Mouse (Mus musculus): ENCODE measurements around the gene Zbed5. TPM values are rescaled to one million over a fixed set of nuclear protein-coding genes. Genes with fewer than 3 reads are reported as not detected.
"Not testable (repeated sequence)": the region's sequence is repeated elsewhere in the genome, so short reads cannot be mapped to it uniquely, and the experiment has no call there.

Gene Zbed5
- polyA plus RNA-seq, 1 experiment: 0.19 TPM

- H3K4me1 ChIP-seq (ENCODE audit: control insufficient read depth, insufficient read depth, insufficient read length, low read length): peaks cover 4% of the 10 kb centered on the region; the same call in 1 of the 2 replicates
- TF ChIP-seq CTCF (IDR thresholded peaks at IDR 0.05; ENCODE audit: extremely low read depth, insufficient read length, insufficient replicate concordance, low read depth, low read length) (no peak), POLR2A (IDR thresholded peaks at IDR 0.05; ENCODE audit: low read depth, low read length) (no peak)
- H3K27me3 ChIP-seq (ENCODE audit: control insufficient read depth, insufficient read depth, low read length): no peaks in the 10 kb centered on the region
- H3K36me3 ChIP-seq (ENCODE audit: control insufficient read depth, insufficient read depth, low read length): no peaks in the 10 kb centered on the region
- no peak overlapping the region for H3K27ac ChIP-seq (ENCODE audit: insufficient read depth, low read depth, low read length)
- 67% methylated on average over 9 of the region's 9 CpGs for WGBS
- H3K4me3 ChIP-seq (ENCODE audit: low read depth, low read length): no peak overlapping the region
Observed at GRCm38 (mm10) chr5:129909147-129909546, 13.6 kb downstream of the Zbed5 start.

- no peak for TF ChIP-seq POLR2A (IDR thresholded peaks at IDR 0.05; ENCODE audit: low read depth, low read length)
- TF ChIP-seq CTCF (IDR thresholded peaks at IDR 0.05; ENCODE audit: extremely low read depth, insufficient read length, insufficient replicate concordance, low read depth, low read length): no peak
- Histone ChIP-seq H3K27me3 (ENCODE audit: control insufficient read depth, insufficient read depth, low read length) (no peaks in the 10 kb centered on the region), H3K27ac (ENCODE audit: insufficient read depth, low read depth, low read length) (no peak overlapping the region), H3K4me1 (ENCODE audit: control insufficient read depth, insufficient read depth, insufficient read length, low read length) (peaks cover 4% of the 10 kb centered on the region; the same call in 1 of the 2 replicates), H3K4me3 (ENCODE audit: low read depth, low read length) (no peak overlapping the region), H3K36me3 (ENCODE audit: control insufficient read depth, insufficient read depth, low read length) (no peaks in the 10 kb centered on the region)
- WGBS: 74% methylated on average over 7 of the region's 7 CpGs
Observed at GRCm38 (mm10) chr5:129909591-129909990, 14.1 kb downstream of the Zbed5 start.

- WGBS: 36% methylated on average over 2 of the region's 2 CpGs
- H3K4me1 ChIP-seq (ENCODE audit: control insufficient read depth, insufficient read depth, insufficient read length, low read length): peaks cover under 1% of the 10 kb centered on the region; the same call in 1 of the 2 replicates
- H3K27me3 ChIP-seq (ENCODE audit: control insufficient read depth, insufficient read depth, low read length): no peaks in the 10 kb centered on the region
- TF ChIP-seq POLR2A (IDR thresholded peaks at IDR 0.05; ENCODE audit: low read depth, low read length): no peak
- peak; percentile 63; the same call in 1 of the 2 replicates for TF ChIP-seq CTCF (IDR thresholded peaks at IDR 0.05; ENCODE audit: extremely low read depth, insufficient read length, insufficient replicate concordance, low read depth, low read length)
- no peak overlapping the region for H3K27ac ChIP-seq (ENCODE audit: insufficient read depth, low read depth, low read length)
- H3K36me3 ChIP-seq (ENCODE audit: control insufficient read depth, insufficient read depth, low read length): no peaks in the 10 kb centered on the region
- H3K4me3 ChIP-seq (ENCODE audit: low read depth, low read length): no peak overlapping the region
Observed at GRCm38 (mm10) chr5:129914024-129914423, 18.5 kb downstream of the Zbed5 start.

- H3K36me3 ChIP-seq (ENCODE audit: control insufficient read depth, insufficient read depth, low read length); H3K4me3 ChIP-seq (ENCODE audit: low read depth, low read length); H3K27ac ChIP-seq (ENCODE audit: insufficient read depth, low read depth, low read length); H3K27me3 ChIP-seq (ENCODE audit: control insufficient read depth, insufficient read depth, low read length); H3K4me1 ChIP-seq (ENCODE audit: control insufficient read depth, insufficient read depth, insufficient read length, low read length): not testable (repeated sequence)
- WGBS: 67% methylated on average over 11 of the region's 11 CpGs
Observed at GRCm38 (mm10) chr5:129915491-129915890, 20.0 kb downstream of the Zbed5 start.

- Histone ChIP-seq H3K4me3 (ENCODE audit: low read depth, low read length) (no peak overlapping the region), H3K36me3 (ENCODE audit: control insufficient read depth, insufficient read depth, low read length) (no peaks in the 10 kb centered on the region), H3K27me3 (ENCODE audit: control insufficient read depth, insufficient read depth, low read length) (no peaks in the 10 kb centered on the region), H3K27ac (ENCODE audit: insufficient read depth, low read depth, low read length) (no peak overlapping the region), H3K4me1 (ENCODE audit: control insufficient read depth, insufficient read depth, insufficient read length, low read length) (no peaks in the 10 kb centered on the region)
- TF ChIP-seq POLR2A (IDR thresholded peaks at IDR 0.05; ENCODE audit: low read depth, low read length): no peak
- TF ChIP-seq CTCF (IDR thresholded peaks at IDR 0.05; ENCODE audit: extremely low read depth, insufficient read length, insufficient replicate concordance, low read depth, low read length): no peak
- WGBS: 91% methylated on average over 24 of the region's 24 CpGs
Observed at GRCm38 (mm10) chr5:129918065-129918651, 22.6 kb downstream of the Zbed5 start.

- Histone ChIP-seq H3K4me3 (ENCODE audit: low read depth, low read length) (no peak overlapping the region), H3K4me1 (ENCODE audit: control insufficient read depth, insufficient read depth, insufficient read length, low read length) (no peaks in the 10 kb centered on the region), H3K27ac (ENCODE audit: insufficient read depth, low read depth, low read length) (no peak overlapping the region), H3K36me3 (ENCODE audit: control insufficient read depth, insufficient read depth, low read length) (no peaks in the 10 kb centered on the region), H3K27me3 (ENCODE audit: control insufficient read depth, insufficient read depth, low read length) (no peaks in the 10 kb centered on the region)
- TF ChIP-seq POLR2A (IDR thresholded peaks at IDR 0.05; ENCODE audit: low read depth, low read length): no peak
- TF ChIP-seq CTCF (IDR thresholded peaks at IDR 0.05; ENCODE audit: extremely low read depth, insufficient read length, insufficient replicate concordance, low read depth, low read length): no peak
- WGBS: 79% methylated on average over 9 of the region's 9 CpGs
Observed at GRCm38 (mm10) chr5:129918752-129919151, 23.2 kb downstream of the Zbed5 start.

- Histone ChIP-seq H3K36me3 (ENCODE audit: control insufficient read depth, insufficient read depth, low read length) (no peaks in the 10 kb centered on the region), H3K4me3 (ENCODE audit: low read depth, low read length) (no peak overlapping the region), H3K27ac (ENCODE audit: insufficient read depth, low read depth, low read length) (no peak overlapping the region), H3K27me3 (ENCODE audit: control insufficient read depth, insufficient read depth, low read length) (no peaks in the 10 kb centered on the region), H3K4me1 (ENCODE audit: control insufficient read depth, insufficient read depth, insufficient read length, low read length) (no peaks in the 10 kb centered on the region)
- TF ChIP-seq CTCF (IDR thresholded peaks at IDR 0.05; ENCODE audit: extremely low read depth, insufficient read length, insufficient replicate concordance, low read depth, low read length) (no peak), POLR2A (IDR thresholded peaks at IDR 0.05; ENCODE audit: low read depth, low read length) (no peak)
- WGBS: 52% methylated on average over 8 of the region's 8 CpGs
Observed at GRCm38 (mm10) chr5:129919320-129919719, 23.8 kb downstream of the Zbed5 start.
